Mouse (Mus musculus) skeletal muscle tissue, adult 2 months (tissue): Measurements from ENCODE around the gene Tmprss13.

ENCODE experiments used
- DNase-seq: peaks from one replicate; pipeline ENCODE4 v3.0.0-alpha.2; 2012; ENCODE audit warnings: low read depth, low spot score

Tmprss13 gene

DNA sequence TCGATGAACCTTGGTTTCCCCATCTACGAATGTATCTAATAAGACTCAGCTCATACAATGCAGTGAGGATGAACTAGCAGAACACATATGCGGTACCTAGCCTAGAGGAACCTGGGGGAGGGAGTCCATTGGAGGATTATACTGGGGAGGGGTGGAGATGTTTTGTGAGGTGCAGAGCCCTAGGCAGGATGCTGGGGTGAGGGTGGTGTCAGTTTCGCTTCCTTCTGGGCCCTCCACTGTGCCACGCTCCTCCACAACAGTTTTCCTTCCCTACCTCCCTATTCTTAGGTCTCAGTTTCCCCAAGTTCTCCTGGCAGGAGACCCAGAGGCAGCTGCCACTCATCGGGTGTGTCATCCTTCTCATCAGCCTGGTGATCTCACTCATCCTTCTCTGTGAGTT is 10.7 kb downstream of the Tmprss13 start:
- DNase-seq = no peak

DNA sequence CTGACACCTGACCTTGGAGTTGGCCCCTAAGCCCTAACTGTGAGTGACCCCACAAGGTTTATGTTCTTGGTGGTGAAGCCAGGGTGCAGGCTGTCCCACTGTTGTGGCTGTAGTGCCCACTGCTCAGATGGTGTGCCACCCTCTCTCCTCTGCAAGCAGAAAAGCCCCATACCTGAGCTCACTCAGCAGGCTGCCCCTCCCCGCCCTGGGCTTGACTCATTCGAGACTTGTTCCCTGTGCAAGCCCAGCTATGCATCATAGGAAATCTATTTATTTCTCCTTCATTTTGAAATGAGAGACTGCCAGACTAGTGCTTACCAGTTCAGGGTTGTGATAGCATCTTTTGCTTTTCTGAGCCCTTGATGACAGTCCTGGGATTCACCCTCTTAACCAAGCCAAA is 18.5 kb downstream of the Tmprss13 start:
- DNase-seq = no peak

DNA sequence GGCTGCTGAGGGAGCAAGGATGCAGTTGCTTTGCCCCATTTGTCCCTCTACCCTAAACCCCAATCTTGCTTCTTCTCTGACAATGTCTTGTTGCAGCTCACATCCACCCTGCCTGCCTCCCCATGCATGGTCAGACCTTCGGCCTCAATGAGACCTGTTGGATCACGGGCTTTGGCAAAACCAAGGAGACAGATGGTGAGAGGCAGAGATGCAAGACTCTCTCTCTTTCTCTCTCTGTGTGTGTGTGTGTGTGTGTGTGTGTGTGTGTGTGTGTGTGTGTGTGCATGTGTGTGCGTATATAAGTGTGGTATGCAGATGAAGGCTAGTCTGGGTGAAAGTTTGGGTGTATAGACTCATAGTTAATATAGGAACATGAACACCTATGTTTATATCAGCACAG is 24.2 kb downstream of the Tmprss13 start:
- no peak for DNase-seq

- DNase-seq = peak; percentile 25
These were observed 26.6 kb downstream of the Tmprss13 start for GRCm38 (mm10) chr9:45345516-45345915.

GRCm38 (mm10) chr9:45346276-45346675 is 27.4 kb downstream of the Tmprss13 start:
- no peak for DNase-seq

DNA sequence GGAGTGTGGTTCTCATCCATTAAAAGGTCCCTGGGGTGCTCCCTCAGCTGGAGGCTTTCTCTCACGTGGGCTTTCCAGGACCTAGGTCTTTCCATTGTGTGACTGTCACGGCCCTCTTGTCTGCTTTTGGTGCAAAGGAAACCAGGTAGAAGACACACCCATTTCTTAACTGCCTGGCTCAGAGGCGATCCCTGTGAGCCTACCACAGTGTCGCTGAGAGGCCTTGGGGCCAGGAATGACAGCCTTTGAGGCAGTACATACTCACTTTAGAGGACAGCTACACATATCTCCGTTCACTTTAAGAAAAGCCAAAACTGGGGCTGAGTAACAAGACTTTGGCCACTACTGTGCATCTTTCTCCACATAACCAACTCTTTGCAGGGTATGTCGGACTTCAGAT is 29.7 kb downstream of the Tmprss13 start:
- no peak for DNase-seq

GRCm38 (mm10) chr9:45349181-45349580 is 30.3 kb downstream of the Tmprss13 start:
- DNase-seq = no peak

DNA sequence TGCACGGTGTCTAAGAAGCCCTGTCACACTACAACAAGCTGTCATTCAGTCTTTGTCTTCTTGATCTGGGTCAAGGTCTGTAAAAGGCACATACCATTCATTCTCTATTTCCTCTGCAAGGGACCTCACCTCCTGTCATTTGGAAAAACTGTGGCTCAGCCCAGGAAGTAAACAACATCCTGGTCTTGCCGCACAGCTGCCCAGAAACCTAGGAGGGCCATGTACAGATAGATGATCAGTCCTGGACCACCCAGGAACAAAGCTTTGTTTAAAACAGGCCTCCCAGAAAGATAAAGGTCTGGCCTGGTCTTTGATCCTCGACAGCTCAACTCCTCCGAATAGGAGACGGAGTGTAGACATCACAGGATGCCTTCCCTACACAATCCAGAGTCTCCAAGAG is 31.0 kb downstream of the Tmprss13 start:
- DNase-seq = no peak

DNA sequence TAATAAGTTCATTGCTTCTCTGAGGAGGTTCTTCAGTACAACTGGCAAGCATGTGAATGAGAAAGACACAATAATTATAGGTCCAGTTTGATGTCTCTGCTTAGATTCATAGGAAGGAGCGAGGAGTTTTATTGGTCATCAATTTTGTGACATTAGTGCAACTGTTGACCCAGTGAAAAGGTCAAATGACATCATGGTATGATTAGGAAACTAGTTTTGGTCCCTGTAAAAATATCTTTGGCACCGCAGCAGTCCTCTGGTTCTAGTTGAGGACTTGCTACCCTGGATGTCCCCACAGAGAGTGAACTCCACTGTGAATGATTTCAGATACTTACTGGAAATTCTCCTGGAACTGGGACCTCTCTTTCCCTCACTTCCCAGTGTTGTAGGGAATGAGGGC is 36.3 kb downstream of the Tmprss13 start:
- DNase-seq = no peak

DNA sequence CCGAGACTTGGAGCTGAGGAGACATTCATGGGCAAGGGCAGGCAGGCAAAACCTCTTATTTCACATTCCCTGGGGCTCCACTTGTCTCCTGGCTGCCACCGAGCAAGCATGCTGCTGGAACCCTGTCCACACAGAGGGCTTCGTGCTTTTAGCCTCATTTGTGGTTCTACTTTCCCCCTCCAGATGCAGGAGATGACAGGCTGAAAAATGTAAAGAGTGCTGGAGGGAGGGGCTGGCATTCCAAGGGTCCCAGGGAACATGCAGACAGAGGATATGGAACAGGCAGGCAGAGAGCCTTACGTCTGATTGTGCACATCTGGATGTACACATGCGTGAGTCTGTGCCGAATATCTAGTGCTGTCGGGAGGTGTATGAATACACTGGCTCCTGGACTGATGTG is 39.5 kb downstream of the Tmprss13 start:
- DNase-seq = no peak

- DNase-seq = no peak
These were observed 43.2 kb downstream of the Tmprss13 start for GRCm38 (mm10) chr9:45362051-45362461.

DNA sequence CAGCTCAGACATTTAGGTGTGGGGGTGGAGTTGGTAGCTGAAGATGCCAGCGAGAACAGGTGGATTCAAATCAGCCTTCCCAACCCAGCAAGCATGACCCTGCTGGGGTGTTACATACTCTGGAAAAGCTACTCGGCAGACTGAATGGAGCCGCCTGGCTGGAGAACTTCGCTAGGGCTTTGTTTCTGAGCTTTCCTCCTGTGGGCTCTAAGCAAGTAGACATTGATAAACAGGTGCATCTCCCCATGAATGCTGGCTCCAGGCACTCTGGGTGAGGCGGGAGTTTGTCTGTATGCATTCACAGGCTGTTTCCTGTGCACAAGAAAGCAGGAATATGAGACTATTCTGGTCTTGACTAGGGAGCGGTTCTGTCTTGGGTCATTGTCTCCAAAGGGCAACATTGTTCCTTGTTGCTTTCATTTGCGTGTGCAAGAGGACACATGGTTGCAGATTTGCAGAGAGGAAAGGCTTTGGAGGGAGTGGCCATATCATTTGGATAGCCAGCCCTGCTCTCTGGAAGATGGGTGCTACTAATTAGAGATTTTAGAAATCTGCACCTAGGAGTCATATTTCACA is 44.8 kb downstream of the Tmprss13 start:
- DNase-seq = no peak

GRCm38 (mm10) chr9:45367716-45368115 is 48.8 kb downstream of the Tmprss13 start:
- no peak for DNase-seq

DNA sequence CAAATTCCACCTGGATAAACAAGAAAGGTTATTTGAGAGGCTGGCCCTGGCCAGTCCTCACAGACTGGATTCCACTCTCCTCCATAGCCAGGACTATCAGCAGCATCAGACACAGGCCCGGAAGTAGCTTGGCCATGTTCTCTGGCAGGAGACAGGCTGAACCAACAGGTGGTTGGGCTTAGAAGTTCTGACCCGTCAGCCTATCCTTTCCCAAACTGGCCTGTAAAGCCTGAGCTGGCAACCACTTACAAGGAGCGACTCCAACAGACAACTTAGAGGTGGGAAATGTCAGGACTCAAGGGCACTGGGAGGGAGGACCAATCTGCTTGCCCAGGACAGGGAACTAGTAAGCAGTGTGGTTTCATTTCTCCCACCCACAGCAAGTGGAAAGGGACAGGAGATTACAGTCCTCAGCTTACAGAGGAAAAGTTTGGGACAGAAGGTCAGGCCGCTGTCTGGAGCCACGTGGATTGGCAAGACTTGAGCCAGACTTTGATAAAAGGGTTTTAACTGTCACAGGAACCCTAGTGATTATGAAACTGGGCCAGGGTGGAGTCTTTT is 49.5 kb downstream of the Tmprss13 start:
- peak; percentile 84 for DNase-seq

DNA sequence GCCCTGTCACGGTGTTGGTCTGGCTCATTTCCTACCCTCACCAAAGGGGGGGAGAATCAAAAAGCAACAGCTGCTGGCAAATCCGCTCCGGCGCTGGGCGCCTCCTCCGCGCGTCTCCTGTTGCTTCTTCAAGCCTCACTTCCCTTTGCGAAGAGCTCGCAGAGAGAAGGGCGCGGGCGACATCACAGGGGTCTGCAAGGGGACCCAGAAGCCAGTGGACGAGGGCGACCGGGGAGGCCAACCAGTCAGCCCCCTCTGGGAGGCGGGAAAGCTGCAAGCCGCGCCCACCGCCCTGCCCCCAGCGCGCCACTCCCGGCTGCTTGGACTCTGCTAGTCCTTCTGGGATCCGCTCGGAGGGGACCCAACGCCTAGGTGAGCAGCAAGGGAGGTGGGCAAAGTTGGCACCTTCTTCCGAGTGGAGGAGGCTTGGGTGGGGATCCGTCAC is 51.2 kb downstream of the Tmprss13 start, which contains the start of gene Fxyd6:
Gene Fxyd6 (plus strand): TSS at position 69 of the 445 bp plus-strand sequence.
- no peak for DNase-seq

DNA sequence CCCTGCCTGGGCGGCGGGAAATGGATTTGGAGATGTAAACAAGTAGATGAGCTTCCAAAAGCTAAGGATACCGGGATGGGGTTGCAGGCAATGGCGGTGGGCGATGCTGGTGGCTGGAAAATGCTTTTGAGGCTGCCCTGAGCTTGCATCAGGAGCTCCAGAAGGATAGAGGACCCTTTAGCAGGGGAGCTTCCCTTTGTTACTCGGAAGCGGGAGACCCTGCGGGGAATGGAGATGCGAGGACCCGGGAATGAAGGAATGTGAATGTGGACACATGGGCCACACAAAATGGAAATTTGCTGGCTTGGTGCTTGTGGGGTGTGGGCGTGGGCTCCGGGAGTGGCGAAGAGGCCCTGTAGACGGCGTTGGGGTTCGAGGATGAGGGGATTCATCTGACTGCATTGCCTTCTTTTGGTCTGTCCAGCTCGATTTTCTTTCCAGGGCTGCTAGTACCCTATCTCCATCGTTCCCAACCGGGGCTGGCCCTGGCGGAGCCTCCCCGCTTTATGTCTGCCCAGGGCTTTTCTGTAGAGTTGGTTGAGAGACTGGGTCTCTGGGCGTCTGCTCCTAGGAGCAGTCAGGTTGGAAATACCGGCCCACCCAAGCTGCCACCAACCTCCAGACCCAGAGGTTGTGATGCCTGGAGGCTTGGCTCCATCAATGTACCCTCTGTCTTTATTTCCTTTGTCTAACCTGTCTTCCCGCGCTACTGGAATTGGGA is 51.9 kb downstream of the Tmprss13 start:
- no peak for DNase-seq

DNA sequence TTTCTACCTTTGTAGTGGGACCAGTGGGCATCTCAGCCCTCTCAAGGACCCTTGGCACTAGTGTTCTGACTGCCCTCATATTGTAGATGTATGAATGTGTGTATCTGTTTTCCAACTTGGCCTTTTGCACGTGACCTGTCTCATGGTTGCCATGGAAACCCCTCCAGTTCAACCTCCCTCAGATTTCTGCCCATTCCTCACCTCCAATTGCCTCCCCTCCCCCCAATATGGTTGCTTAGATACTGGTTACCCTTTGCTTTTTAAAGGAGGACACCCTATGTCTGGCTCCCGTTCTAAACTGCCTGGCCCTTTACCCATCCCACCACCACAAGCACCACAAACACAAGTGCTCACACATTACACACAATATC is 52.4 kb downstream of the Tmprss13 start:
- no peak for DNase-seq

GRCm38 (mm10) chr9:45373896-45374295 is 55.0 kb downstream of the Tmprss13 start:
- no peak for DNase-seq

GRCm38 (mm10) chr9:45374988-45375502 is 56.1 kb downstream of the Tmprss13 start:
- DNase-seq = no peak

DNA sequence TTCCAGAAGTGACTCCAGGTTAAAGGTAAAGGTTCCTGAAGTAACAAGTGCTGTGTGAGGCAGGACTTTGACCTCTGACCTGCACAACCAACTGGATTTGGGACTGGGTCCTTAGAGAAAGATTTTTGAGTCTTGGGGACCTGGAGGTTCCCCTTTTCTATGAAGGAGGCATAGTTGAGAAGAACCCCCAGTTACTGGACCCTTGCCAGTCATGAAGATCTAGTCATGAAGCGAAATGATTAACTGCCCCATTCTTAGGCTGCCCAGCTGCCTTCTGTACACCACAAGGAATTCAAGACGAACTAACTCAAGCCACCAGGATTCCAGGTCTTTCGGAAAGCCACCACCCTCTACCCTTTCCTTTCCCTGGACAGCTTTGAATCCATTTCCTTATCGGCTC is 57.5 kb downstream of the Tmprss13 start:
- no peak for DNase-seq

DNA sequence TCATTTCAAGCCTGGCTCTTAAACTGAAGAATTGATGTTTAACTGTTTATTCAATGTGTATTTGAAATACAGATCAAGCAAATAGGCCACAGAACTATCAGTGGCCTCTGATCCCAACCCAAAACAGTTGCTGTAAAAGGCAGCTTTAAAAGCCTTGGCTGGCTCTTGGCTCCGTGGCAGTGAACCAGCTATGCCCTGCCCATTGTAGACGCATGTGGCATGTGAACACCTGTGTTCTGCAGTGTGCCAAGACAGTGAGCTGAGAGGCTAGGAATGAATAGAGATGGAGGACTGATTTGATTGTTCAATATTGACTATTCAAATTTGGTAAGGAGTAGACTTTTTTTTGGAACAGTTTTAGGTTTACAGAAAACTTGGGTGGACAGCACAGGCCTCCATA is 58.0 kb downstream of the Tmprss13 start:
- no peak for DNase-seq

DNA sequence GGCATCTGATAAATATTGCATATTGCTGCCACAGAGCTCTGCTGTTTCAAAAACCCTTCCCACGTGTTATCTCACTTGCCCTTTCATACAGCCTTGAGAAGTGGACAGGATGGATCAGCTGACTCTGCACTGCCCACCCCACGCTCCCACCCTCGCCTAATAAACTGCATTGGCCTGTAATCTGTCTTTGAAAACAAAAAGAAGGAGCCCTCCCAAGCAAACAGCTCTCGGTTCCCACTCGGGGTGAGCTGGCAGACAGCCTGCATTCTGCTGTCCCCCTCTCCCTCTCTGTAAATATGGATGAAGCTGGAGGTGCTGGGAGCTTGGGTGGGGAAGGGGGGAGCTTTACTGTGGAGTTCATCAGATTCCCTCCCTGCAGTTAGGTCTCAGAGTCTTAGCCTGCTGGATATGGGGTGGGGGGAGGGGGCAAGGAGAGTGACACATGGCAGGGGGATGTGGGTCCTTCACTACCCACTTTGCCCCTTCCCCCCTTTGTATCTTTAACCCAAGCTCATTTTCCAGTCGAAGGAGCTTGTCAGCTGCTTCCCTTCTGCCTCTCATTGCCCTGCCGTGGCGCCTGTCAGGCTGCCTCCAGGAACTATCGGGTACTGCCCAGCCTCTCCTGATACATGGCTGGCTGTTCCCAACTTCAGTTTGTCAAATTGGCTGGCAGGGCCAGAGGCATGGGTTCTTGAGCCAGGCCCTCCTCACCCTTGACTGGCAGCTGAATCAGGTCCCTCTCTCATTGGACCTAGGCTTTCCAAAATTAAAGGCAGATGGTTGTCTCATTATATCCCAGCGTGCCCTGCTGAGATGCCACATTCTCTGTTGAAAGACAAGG is 61.7 kb downstream of the Tmprss13 start:
- DNase-seq = no peak
